Mouse (Mus musculus): Measurements from ENCODE around the gene Taf1b. TPM values are rescaled to one million over a fixed set of nuclear protein-coding genes. Genes with fewer than 3 reads are reported as not detected.

Gene Taf1b
- total and polyA plus RNA-seq, 3 experiments = 26.4 to 28.1 TPM; not detected in 1

DNA sequence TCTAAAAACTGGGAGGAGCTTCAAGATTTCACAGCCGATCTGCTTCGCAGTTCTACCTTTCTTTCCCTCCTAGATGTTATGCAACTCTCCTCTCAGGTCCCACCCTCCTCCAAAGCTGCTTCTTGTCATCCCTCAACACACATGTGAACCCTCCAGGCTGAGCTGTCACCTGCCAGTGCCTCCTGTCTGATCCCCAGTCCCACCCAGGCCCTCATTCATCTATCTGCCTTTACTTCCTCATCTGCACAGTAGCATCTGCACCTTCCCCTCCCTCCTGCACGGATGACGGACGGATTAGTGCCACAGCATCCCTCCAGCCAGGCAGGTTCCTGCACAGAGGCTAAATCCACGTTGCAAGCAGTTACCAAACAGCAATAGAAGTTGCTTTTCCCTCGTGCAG, 88.0 kb downstream of the Taf1b start:
- Histone ChIP-seq H3K79me2 (ENCODE audit: control insufficient read depth, insufficient read depth, low read length, poor library complexity) (no peaks in the 10 kb centered on the region), H3K36me3 (ENCODE audit: control insufficient read depth in 1 of 2, insufficient read depth in 2 of 2, low read length in 2 of 2) (no peaks in the 10 kb centered on the region), H3K9me3 (replicated peaks; ENCODE audit: insufficient read depth, low read length) (no peaks in the 10 kb centered on the region), H3K27ac (ENCODE audit: control insufficient read depth, low read depth, low read length) (no peak overlapping the region), H3K4me1 (ENCODE audit: control insufficient read depth in 1 of 2, insufficient read depth in 2 of 2, low read length in 2 of 2) (no peaks in the 10 kb centered on the region), H3K27me3 (ENCODE audit: control insufficient read depth in 1 of 2, insufficient read depth in 2 of 2, low read length in 2 of 2) (no peaks in the 10 kb centered on the region), H3K4me3 (ENCODE audit: control insufficient read depth in 1 of 2, insufficient read depth in 1 of 2, low read depth in 2 of 2, low read length in 2 of 2) (no peak overlapping the region), H3K9ac (ENCODE audit: control insufficient read depth, low read depth, low read length, poor library complexity, severe bottlenecking) (no peak overlapping the region)
- no peak for DNase-seq (ENCODE audit: low read depth, low spot score)
- TF ChIP-seq GATA1 (IDR thresholded peaks at IDR 0.05; ENCODE audit: low read depth, low read length) (no peak), USF1 (IDR thresholded peaks at IDR 0.05; ENCODE audit: low read depth, low read length) (no peak), TCF12 (IDR thresholded peaks at IDR 0.05; ENCODE audit: low read depth, low read length) (no peak), HCFC1 (IDR thresholded peaks at IDR 0.05; ENCODE audit: low read depth, low read length) (no peak), POLR2A (IDR thresholded peaks at IDR 0.05; ENCODE audit: control insufficient read depth in 1 of 2, insufficient read depth in 1 of 2, low read depth in 1 of 2, low read length in 2 of 2, poor library complexity in 1 of 2) (no peak), JUND (IDR thresholded peaks at IDR 0.05; ENCODE audit: low read depth, low read length) (no peak), CHD2 (IDR thresholded peaks at IDR 0.05; ENCODE audit: low read length) (no peak), KAT2A (conservative IDR thresholded peaks at IDR 0.05; ENCODE audit: low read depth, low read length) (no peak), CHD1 (IDR thresholded peaks at IDR 0.05; ENCODE audit: low read depth, low read length) (no peak), USF2 (IDR thresholded peaks at IDR 0.05; ENCODE audit: borderline replicate concordance in 1 of 2, insufficient read depth in 1 of 2, low read depth in 1 of 2, low read length in 2 of 2) (no peak), ELF1 (IDR thresholded peaks at IDR 0.05; ENCODE audit: low read depth, low read length) (no peak), SMC3 (IDR thresholded peaks at IDR 0.05; ENCODE audit: low read depth, low read length) (no peak), ZMIZ1 (IDR thresholded peaks at IDR 0.05; ENCODE audit: low read depth, low read length) (no peak), BHLHE40 (IDR thresholded peaks at IDR 0.05; ENCODE audit: borderline replicate concordance, low read depth, low read length) (no peak), EP300 (IDR thresholded peaks at IDR 0.05; ENCODE audit: low read depth in 1 of 2, low read length in 2 of 2) (no peak)

DNA sequence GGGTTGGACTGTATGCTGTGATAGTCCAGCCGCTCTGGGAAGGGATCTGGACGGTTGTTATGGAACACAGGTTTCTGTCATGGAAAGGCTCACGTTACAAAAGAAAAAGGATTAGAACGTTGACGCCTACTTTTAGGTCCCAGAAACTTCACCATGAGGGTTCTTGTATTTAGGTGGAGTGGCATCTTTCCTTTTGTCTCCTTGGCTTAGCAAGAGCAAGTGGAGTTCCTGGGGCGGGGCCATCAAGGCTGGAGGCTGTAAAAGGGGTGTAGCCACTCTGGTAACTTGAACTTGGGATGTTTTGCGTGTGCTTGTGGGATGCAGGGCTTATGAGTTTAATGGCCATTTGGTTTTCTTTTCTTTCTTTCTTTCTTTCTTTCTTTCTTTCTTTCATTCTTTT, 92.2 kb downstream of the Taf1b start:
- Histone ChIP-seq H3K4me1 (ENCODE audit: control insufficient read depth in 1 of 2, insufficient read depth in 2 of 2, low read length in 2 of 2) (no peaks in the 10 kb centered on the region), H3K36me3 (ENCODE audit: control insufficient read depth in 1 of 2, insufficient read depth in 2 of 2, low read length in 2 of 2) (0 out of 4 replicates have a peak, but pooled peaks cover 0 to 4% of the 10 kb centered on the region in 2 experiments), H3K9me3 (replicated peaks; ENCODE audit: insufficient read depth, low read length) (no peaks in the 10 kb centered on the region), H3K4me3 (ENCODE audit: control insufficient read depth in 1 of 2, insufficient read depth in 1 of 2, low read depth in 2 of 2, low read length in 2 of 2) (no peak overlapping the region), H3K27me3 (ENCODE audit: control insufficient read depth in 1 of 2, insufficient read depth in 2 of 2, low read length in 2 of 2) (no peaks in the 10 kb centered on the region), H3K27ac (ENCODE audit: control insufficient read depth, low read depth, low read length) (no peak overlapping the region), H3K79me2 (ENCODE audit: control insufficient read depth, insufficient read depth, low read length, poor library complexity) (no peaks in the 10 kb centered on the region), H3K9ac (ENCODE audit: control insufficient read depth, low read depth, low read length, poor library complexity, severe bottlenecking) (no peak overlapping the region)
- DNase-seq (ENCODE audit: low read depth, low spot score) = no peak
- TF ChIP-seq ZMIZ1 (IDR thresholded peaks at IDR 0.05; ENCODE audit: low read depth, low read length) (no peak), NELFE (IDR thresholded peaks at IDR 0.05; ENCODE audit: low read depth, low read length) (no peak)
